Mouse (Mus musculus): ENCODE measurements around the gene Prrx1. TPM values are rescaled to one million over a fixed set of nuclear protein-coding genes. Genes with fewer than 3 reads are reported as not detected.

The Prrx1 gene
- total and polyA plus RNA-seq, 3 experiments, result not detected

- no peak overlapping the region for H3K4me3 ChIP-seq (ENCODE audit: control insufficient read depth in 1 of 2, insufficient read depth in 1 of 2, low read depth in 2 of 2, low read length in 2 of 2)
- H3K79me2 ChIP-seq (ENCODE audit: control insufficient read depth, insufficient read depth, low read length, poor library complexity), result no peaks in the 10 kb centered on the region
- H3K9me3 ChIP-seq (replicated peaks; ENCODE audit: insufficient read depth, low read length), result no peaks in the 10 kb centered on the region
- no peaks in the 10 kb centered on the region for H3K36me3 ChIP-seq (ENCODE audit: control insufficient read depth in 1 of 2, insufficient read depth in 2 of 2, low read length in 2 of 2)
- no peak overlapping the region for H3K27ac ChIP-seq (ENCODE audit: control insufficient read depth, low read depth, low read length)
- H3K27me3 ChIP-seq (ENCODE audit: control insufficient read depth in 1 of 2, insufficient read depth in 2 of 2, low read length in 2 of 2), result peaks cover 0 to 2% of the 10 kb centered on the region in 2 experiments; a peak in 1 of 4 replicates
- H3K4me1 ChIP-seq (ENCODE audit: control insufficient read depth in 1 of 2, insufficient read depth in 2 of 2, low read length in 2 of 2), result no peaks in the 10 kb centered on the region
- no peak overlapping the region for H3K9ac ChIP-seq (ENCODE audit: control insufficient read depth, low read depth, low read length, poor library complexity, severe bottlenecking)
- DNase-seq (ENCODE audit: low read depth, low spot score), result no peak
- TF ChIP-seq RAD21 (IDR thresholded peaks at IDR 0.05; ENCODE audit: low read depth, low read length), result no peak
- no peak for TF ChIP-seq KAT2A (conservative IDR thresholded peaks at IDR 0.05; ENCODE audit: low read depth, low read length)
- TF ChIP-seq E2F4 (IDR thresholded peaks at IDR 0.05; ENCODE audit: borderline replicate concordance, low read depth, low read length), result no peak
- no peak for TF ChIP-seq ZKSCAN1 (IDR thresholded peaks at IDR 0.05; ENCODE audit: low read depth, low read length)
- no peak for TF ChIP-seq MXI1 (IDR thresholded peaks at IDR 0.05; ENCODE audit: low read depth, low read length)
- no peak for TF ChIP-seq TAL1 (IDR thresholded peaks at IDR 0.05; ENCODE audit: low read length)
- TF ChIP-seq CHD1 (IDR thresholded peaks at IDR 0.05; ENCODE audit: low read depth, low read length), result no peak
- no peak for TF ChIP-seq GABPA (IDR thresholded peaks at IDR 0.05; ENCODE audit: low read depth, low read length)
- no peak for TF ChIP-seq ETS1 (IDR thresholded peaks at IDR 0.05; ENCODE audit: low read depth, low read length)
- TF ChIP-seq RCOR1 (IDR thresholded peaks at IDR 0.05; ENCODE audit: low read depth, low read length), result no peak
- TF ChIP-seq POLR2AphosphoS2 (IDR thresholded peaks at IDR 0.05; ENCODE audit: low read length), result no peak
- TF ChIP-seq BHLHE40 (IDR thresholded peaks at IDR 0.05; ENCODE audit: borderline replicate concordance, low read depth, low read length), result no peak
- TF ChIP-seq ZNF384 (IDR thresholded peaks at IDR 0.05; ENCODE audit: low read depth, low read length), result no peak
Measured at GRCm38 (mm10) chr1:163266853-163267538, 46.5 kb downstream of the Prrx1 start.

DNA sequence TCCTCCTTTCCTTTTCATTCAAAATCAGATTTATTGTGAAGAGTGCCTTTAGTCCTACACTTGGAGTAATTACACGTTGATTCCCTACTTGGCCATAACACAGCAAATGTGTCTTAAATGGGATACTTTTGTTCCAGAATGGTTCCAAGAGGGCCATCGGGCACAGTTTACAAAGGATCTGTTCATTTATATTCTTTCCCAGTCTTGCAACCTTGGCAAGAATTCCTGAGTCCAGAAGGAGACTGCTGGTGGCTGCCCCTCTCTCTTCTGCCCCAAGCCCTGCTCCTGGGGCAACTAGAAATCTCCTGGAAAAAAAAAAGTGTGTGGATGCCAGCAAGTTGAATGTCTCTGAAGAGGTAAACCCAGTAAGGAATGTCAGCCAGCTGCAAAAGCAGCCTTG is 56.2 kb downstream of the Prrx1 start:
- Histone ChIP-seq H3K79me2 (ENCODE audit: control insufficient read depth, insufficient read depth, low read length, poor library complexity) (no peaks in the 10 kb centered on the region), H3K4me3 (ENCODE audit: control insufficient read depth in 1 of 2, insufficient read depth in 1 of 2, low read depth in 2 of 2, low read length in 2 of 2) (no peak overlapping the region), H3K9ac (ENCODE audit: control insufficient read depth, low read depth, low read length, poor library complexity, severe bottlenecking) (no peak overlapping the region), H3K9me3 (replicated peaks; ENCODE audit: insufficient read depth, low read length) (no peaks in the 10 kb centered on the region), H3K27me3 (ENCODE audit: control insufficient read depth in 1 of 2, insufficient read depth in 2 of 2, low read length in 2 of 2) (no peaks in the 10 kb centered on the region), H3K36me3 (ENCODE audit: control insufficient read depth in 1 of 2, insufficient read depth in 2 of 2, low read length in 2 of 2) (no peaks in the 10 kb centered on the region), H3K4me1 (ENCODE audit: control insufficient read depth in 1 of 2, insufficient read depth in 2 of 2, low read length in 2 of 2) (no peaks in the 10 kb centered on the region), H3K27ac (ENCODE audit: control insufficient read depth, low read depth, low read length) (no peak overlapping the region)
- DNase-seq (ENCODE audit: low read depth, low spot score), result no peak
- no peak for TF ChIP-seq USF2 (IDR thresholded peaks at IDR 0.05; ENCODE audit: borderline replicate concordance in 1 of 2, insufficient read depth in 1 of 2, low read depth in 1 of 2, low read length in 2 of 2)
- no peak for TF ChIP-seq TAL1 (IDR thresholded peaks at IDR 0.05; ENCODE audit: low read length)
- TF ChIP-seq EP300 (IDR thresholded peaks at IDR 0.05; ENCODE audit: low read depth in 1 of 2, low read length in 2 of 2), result no peak
- TF ChIP-seq MYC (IDR thresholded peaks at IDR 0.05; ENCODE audit: low read depth, low read length), result no peak
- no peak for TF ChIP-seq NELFE (IDR thresholded peaks at IDR 0.05; ENCODE audit: low read depth, low read length)
- TF ChIP-seq ELF1 (IDR thresholded peaks at IDR 0.05; ENCODE audit: low read depth, low read length), result no peak
- TF ChIP-seq MXI1 (IDR thresholded peaks at IDR 0.05; ENCODE audit: low read depth, low read length), result no peak
- TF ChIP-seq NRF1 (IDR thresholded peaks at IDR 0.05; ENCODE audit: insufficient read depth, low read depth, low read length, poor library complexity, severe bottlenecking), result no peak
- no peak for TF ChIP-seq GABPA (IDR thresholded peaks at IDR 0.05; ENCODE audit: low read depth, low read length)
- TF ChIP-seq CHD1 (IDR thresholded peaks at IDR 0.05; ENCODE audit: low read depth, low read length), result no peak
- TF ChIP-seq ZNF384 (IDR thresholded peaks at IDR 0.05; ENCODE audit: low read depth, low read length), result no peak
- no peak for TF ChIP-seq ZC3H11A (IDR thresholded peaks at IDR 0.05; ENCODE audit: low read depth, low read length)
- no peak for TF ChIP-seq RCOR1 (IDR thresholded peaks at IDR 0.05; ENCODE audit: low read depth, low read length)
- TF ChIP-seq SMC3 (IDR thresholded peaks at IDR 0.05; ENCODE audit: low read depth, low read length), result no peak
- no peak for TF ChIP-seq MAFK (IDR thresholded peaks at IDR 0.05; ENCODE audit: borderline replicate concordance, low read depth, low read length)
- TF ChIP-seq CTCF (IDR thresholded peaks at IDR 0.05 in 2 of 3, conservative IDR thresholded peaks at IDR 0.05 in 1 of 3; ENCODE audit: control insufficient read depth in 1 of 3, insufficient read depth in 1 of 3, low read depth in 2 of 3, low read length in 3 of 3, poor library complexity in 1 of 3, severe bottlenecking in 1 of 3), result no peak
- TF ChIP-seq MYB (IDR thresholded peaks at IDR 0.05; ENCODE audit: low read depth, low read length), result no peak
- no peak for TF ChIP-seq MAX (IDR thresholded peaks at IDR 0.05; ENCODE audit: low read length)
